ENCODE assay signal across 9 mouse cellular contexts in genomic region chr16:33529502-33530454, GRCm38 (mm10). TPM values are rescaled to one million over a fixed set of nuclear protein-coding genes. Genes with fewer than 3 reads are reported as not detected.
DNase-seq lines count a peak whose midpoint lies in the region; ATAC-seq and TF ChIP-seq lines count a peak whose summit lies in the region.
"Had no signal": no experiment of that assay in that cellular context is flagged by ENCODE, and none has a peak within 500 bp of the region (broad histone marks: within the 10 kb centered on the region; RNA-seq: fewer than 3 reads in every experiment).

No protein-coding gene starts in this region.

- no peak overlapping the region for H3K9ac ChIP-seq in kidney, postnatal 0 days (ENCODE audit: low read depth, low read length)

- peak overlapping the region; percentile 55 for H3K27ac ChIP-seq in kidney, postnatal 0 days

- no peaks in the 10 kb centered on the region for H3K36me3 ChIP-seq in kidney, postnatal 0 days (ENCODE audit: insufficient read depth, low read length)

- no peak for TF ChIP-seq CTCF in kidney, postnatal 0 days (IDR thresholded peaks at IDR 0.05; ENCODE audit: low read depth)

- no peak for ATAC-seq in kidney, postnatal 0 days (replicated peaks; ENCODE audit: low FRiP score, low read depth)
- ATAC-seq in common myeloid progenitor, adult 5-6 weeks (replicated peaks; ENCODE audit: low read depth, poor library complexity, severe bottlenecking): peak; percentile 32; the same call in 1 of the 2 replicates
- ATAC-seq: forebrain, embryonic 14.5 days had no signal

- WGBS in kidney, postnatal 0 days: 58% methylated on average over 11 of the region's 11 CpGs
- whole genome bisulfite sequencing in large intestine, adult 2 months: 42% methylated on average over 11 of the region's 11 CpGs

- no peaks in the 10 kb centered on the region for H3K4me1 ChIP-seq in kidney, postnatal 0 days (replicated peaks; ENCODE audit: insufficient read depth, low read length)

- no peak overlapping the region for H3K4me2 ChIP-seq in kidney, postnatal 0 days (ENCODE audit: low read length)

- peak; percentile 77 for DNase-seq in kidney, postnatal 0 days (ENCODE audit: low spot score)
- no peak for DNase-seq in kidney, postnatal 25 days
- peak; percentile 13 to 23 for DNase-seq in B cell, adult 2 months
- peak; percentile 67 for DNase-seq in large intestine, adult 2 months (ENCODE audit: low read depth, low spot score)
- no peak for DNase-seq in natural killer cell, adult 2 months (ENCODE audit: low spot score in 2 of 2)
- no peak for DNase-seq in thymus, postnatal 10 days (ENCODE audit: low spot score in 2 of 2)
- DNase-seq in gastrocnemius, postnatal 10 days: no peak

- no peak overlapping the region for H3K4me3 ChIP-seq in kidney, postnatal 0 days (replicated peaks; ENCODE audit: low read depth, low read length)

- no peaks in the 10 kb centered on the region for H3K27me3 ChIP-seq in kidney, postnatal 0 days (ENCODE audit: insufficient read depth, low read length)

- H3K9me3 ChIP-seq in kidney, postnatal 0 days (replicated peaks; ENCODE audit: low read length): no peaks in the 10 kb centered on the region

RNA-seq across cellular contexts. Expression of gene Slc12a8, which starts 12.7 kb away (rescaled TPM):
- 0.89 and 0.91 TPM in 2 replicates for polyA plus RNA-seq in kidney, postnatal 0 days (2015; fragmentation: Nextera tagmentation; extraction: Ambion mirVana)
- total RNA-seq in common myeloid progenitor, adult 5-6 weeks (2017): not detected in 2 replicates
- 54.9 and 65.2 TPM in 2 replicates for polyA plus RNA-seq in large intestine, adult 2 months (2012; rRNA removed)
- under 1 TPM; 0.27 to 0.35 TPM for total RNA-seq in gastrocnemius, postnatal 10 days (2021)

Comparison
In these comparisons a context has a peak if more than half of its experiments do, and no peak if none do; other contexts are left out.
1. DNase-seq: peak in kidney, postnatal 0 days (single experiment), B cell, adult 2 months (2 of 2) and large intestine, adult 2 months (single experiment); none in kidney, postnatal 25 days (0 of 2), natural killer cell, adult 2 months (0 of 2), thymus, postnatal 10 days (0 of 2) and gastrocnemius, postnatal 10 days (single experiment).